Comparison of ENCODE assay signal across 12 mouse cellular contexts in genomic region chr3:51662557-51662956, GRCm38 (mm10). TPM values are rescaled to one million over a fixed set of nuclear protein-coding genes. Genes with fewer than 3 reads are reported as not detected.
DNase-seq lines count a peak whose midpoint lies in the region; ATAC-seq lines count a peak whose summit lies in the region.
"Had no signal": no experiment of that assay in that cellular context is flagged by ENCODE, and none has a peak within 500 bp of the region (broad histone marks: within the 10 kb centered on the region; RNA-seq: fewer than 3 reads in every experiment).

No protein-coding gene starts in this region.

- H3K9me3 ChIP-seq in heart, embryonic 14.5 days (ENCODE audit: control insufficient read depth, low read length): no peaks in the 10 kb centered on the region
- no peaks in the 10 kb centered on the region for H3K9me3 ChIP-seq in heart, embryonic 11.5 days (replicated peaks; ENCODE audit: control insufficient read depth, low read length)
- no peaks in the 10 kb centered on the region for H3K9me3 ChIP-seq in liver, embryonic 16.5 days (replicated peaks; ENCODE audit: control insufficient read depth, low read length)
- no peaks in the 10 kb centered on the region for H3K9me3 ChIP-seq in hindbrain, embryonic 10.5 days
- H3K9me3 ChIP-seq: neural tube, embryonic 12.5 days had no signal

- DNase-seq in T-cell, adult 2 months (ENCODE audit: low spot score): peak; percentile 14
- DNase-seq in splenic B cell, adult 2 months (ENCODE audit: low read depth, low spot score): peak; percentile 53
- no peak for DNase-seq in ovary, postnatal 14 days (ENCODE audit: low spot score)
- DNase-seq in hindbrain, embryonic 10.5 days (ENCODE audit: low spot score): no peak
- no peak for DNase-seq in adrenal gland, postnatal 4 days (ENCODE audit: low spot score in 2 of 2)
- DNase-seq: cerebellum, adult 9-10 months; kidney, postnatal 4 days had no signal

- H3K9ac ChIP-seq in heart, embryonic 14.5 days (ENCODE audit: low read length): 0 out of 2 replicates have a peak overlapping the region, but pooled peaks have one; percentile 5
- H3K9ac ChIP-seq in heart, embryonic 11.5 days (ENCODE audit: low read depth, low read length): no peak overlapping the region
- 0 out of 2 replicates have a peak overlapping the region, but pooled peaks have one; percentile 11 for H3K9ac ChIP-seq in liver, embryonic 16.5 days (ENCODE audit: low read depth, low read length)
- H3K9ac ChIP-seq: neural tube, embryonic 12.5 days had no signal

- no peaks in the 10 kb centered on the region for H3K27me3 ChIP-seq in heart, embryonic 14.5 days (ENCODE audit: control insufficient read depth, insufficient read depth, low read length)
- no peaks in the 10 kb centered on the region for H3K27me3 ChIP-seq in heart, embryonic 11.5 days (ENCODE audit: control insufficient read depth, insufficient read depth, low read length)
- no peaks in the 10 kb centered on the region for H3K27me3 ChIP-seq in liver, embryonic 16.5 days (ENCODE audit: control insufficient read depth, insufficient read depth, low read depth, low read length)
- no peaks in the 10 kb centered on the region for H3K27me3 ChIP-seq in splenic B cell, adult 2 months (ENCODE audit: control insufficient read depth, insufficient read depth, low read length, poor library complexity, severe bottlenecking)
- no peaks in the 10 kb centered on the region for H3K27me3 ChIP-seq in hindbrain, embryonic 10.5 days (ENCODE audit: insufficient read depth, poor library complexity, severe bottlenecking)
- H3K27me3 ChIP-seq: neural tube, embryonic 12.5 days had no signal

- H3K4me1 ChIP-seq in heart, embryonic 14.5 days (ENCODE audit: control insufficient read depth in 2 of 2, insufficient read depth in 2 of 2, low read length in 2 of 2): peaks cover 22 to 26% of the 10 kb centered on the region in 2 experiments
- H3K4me1 ChIP-seq in heart, embryonic 11.5 days (ENCODE audit: control insufficient read depth, insufficient read depth, low read length): peaks cover 12% of the 10 kb centered on the region
- H3K4me1 ChIP-seq in liver, embryonic 16.5 days (ENCODE audit: control insufficient read depth, low read depth, low read length): peaks cover 30% of the 10 kb centered on the region
- peaks cover 10% of the 10 kb centered on the region; the same call in 1 of the 2 replicates for H3K4me1 ChIP-seq in hindbrain, embryonic 10.5 days (replicated peaks)
- H3K4me1 ChIP-seq: neural tube, embryonic 12.5 days had no signal

- peak overlapping the region in 1 of 2 experiments; percentile 28; a peak in 1 of 4 replicates for H3K27ac ChIP-seq in heart, embryonic 14.5 days (replicated peaks in 1 of 2; ENCODE audit: control insufficient read depth in 1 of 2, insufficient read depth in 1 of 2, low read depth in 2 of 2, low read length in 2 of 2)
- no peak overlapping the region for H3K27ac ChIP-seq in heart, embryonic 11.5 days (ENCODE audit: low read depth, low read length)
- H3K27ac ChIP-seq in liver, embryonic 16.5 days (ENCODE audit: low read length): peak overlapping the region; percentile 19
- H3K27ac ChIP-seq in hindbrain, embryonic 10.5 days: no peak overlapping the region
- H3K27ac ChIP-seq: neural tube, embryonic 12.5 days had no signal

- 29% methylated on average over 6 of the region's 6 CpGs for WGBS in heart, embryonic 14.5 days
- WGBS in heart, embryonic 11.5 days (ENCODE audit: insufficient replicate concordance): 32% methylated on average over 6 of the region's 6 CpGs
- 13% methylated on average over 6 of the region's 6 CpGs for WGBS in liver, embryonic 16.5 days (ENCODE audit: insufficient replicate concordance)
- 70% methylated on average over 6 of the region's 6 CpGs for WGBS in hindbrain, embryonic 10.5 days

- no peaks in the 10 kb centered on the region for H3K36me3 ChIP-seq in heart, embryonic 14.5 days (ENCODE audit: control insufficient read depth, insufficient read depth, low read length)
- H3K36me3 ChIP-seq in heart, embryonic 11.5 days (ENCODE audit: control insufficient read depth, insufficient read depth, low read length): no peaks in the 10 kb centered on the region
- H3K36me3 ChIP-seq in liver, embryonic 16.5 days (ENCODE audit: control insufficient read depth, insufficient read depth): no peaks in the 10 kb centered on the region
- H3K36me3 ChIP-seq in splenic B cell, adult 2 months (ENCODE audit: control insufficient read depth, insufficient read depth, low read length, poor library complexity, severe bottlenecking): no peaks in the 10 kb centered on the region
- no peaks in the 10 kb centered on the region for H3K36me3 ChIP-seq in hindbrain, embryonic 10.5 days
- H3K36me3 ChIP-seq: neural tube, embryonic 12.5 days had no signal

- no peak for ATAC-seq in heart, embryonic 14.5 days (ENCODE audit: insufficient number of reproducible peaks, insufficient read depth, low FRiP score, low read depth)
- ATAC-seq in heart, embryonic 11.5 days (replicated peaks; ENCODE audit: insufficient number of reproducible peaks, low FRiP score, low TSS enrichment): no peak
- no peak for ATAC-seq in liver, embryonic 16.5 days (ENCODE audit: low read depth)

- H3K4me3 ChIP-seq in heart, embryonic 14.5 days (ENCODE audit: control insufficient read depth in 1 of 2, insufficient read depth in 1 of 2, low read depth in 1 of 2, low read length in 2 of 2): no peak overlapping the region
- no peak overlapping the region for H3K4me3 ChIP-seq in heart, embryonic 11.5 days (ENCODE audit: low read depth, low read length)
- peak overlapping the region; percentile 45 for H3K4me3 ChIP-seq in liver, embryonic 16.5 days (ENCODE audit: low read depth, low read length)
- H3K4me3 ChIP-seq in hindbrain, embryonic 10.5 days: no peak overlapping the region
- H3K4me3 ChIP-seq: neural tube, embryonic 12.5 days had no signal

- 0 out of 2 replicates have a peak overlapping the region, but pooled peaks have one; percentile 8 for H3K4me2 ChIP-seq in heart, embryonic 14.5 days (ENCODE audit: low read length)
- no peak overlapping the region for H3K4me2 ChIP-seq in heart, embryonic 11.5 days
- peak overlapping the region; percentile 25 for H3K4me2 ChIP-seq in liver, embryonic 16.5 days (ENCODE audit: low read depth, low read length)
- H3K4me2 ChIP-seq: neural tube, embryonic 12.5 days had no signal

RNA-seq across cellular contexts. Expression of gene Mgst2, which starts 2.4 kb away (rescaled TPM):
- 3.0 and 5.1 TPM in 2 replicates for polyA plus RNA-seq in heart, embryonic 14.5 days (2014; fragmentation: Nextera tagmentation; extraction: Ambion mirVana)
- 1.6 and 2.9 TPM in 2 replicates for polyA plus RNA-seq in heart, embryonic 11.5 days (2014; fragmentation: Nextera tagmentation; extraction: Ambion mirVana)
- polyA plus RNA-seq in liver, embryonic 16.5 days (2015; fragmentation: Nextera tagmentation; extraction: Ambion mirVana): 27.6 and 28.4 TPM in 2 replicates
- 0.42 TPM in 1 of 2 replicates, not detected in the other for polyA plus RNA-seq in hindbrain, embryonic 10.5 days (2016; fragmentation: Nextera tagmentation; extraction: Ambion mirVana)
- total RNA-seq in adrenal gland, postnatal 4 days (2021): 10 to 100 TPM; 63.7 to 69.5 TPM
- total RNA-seq: liver, adult 2 months had no signal

Comparison
In these comparisons a context has a peak if more than half of its experiments do, and no peak if none do; other contexts are left out.
1. DNase-seq: peak in T-cell, adult 2 months (single experiment) and splenic B cell, adult 2 months (single experiment); none in ovary, postnatal 14 days (single experiment), hindbrain, embryonic 10.5 days (single experiment) and adrenal gland, postnatal 4 days (0 of 2).